Mouse (Mus musculus): ENCODE results near the gene Arl6. TPM values are rescaled to one million over a fixed set of nuclear protein-coding genes. Genes with fewer than 3 reads are reported as not detected.

The Arl6 gene
- total and polyA plus RNA-seq, 3 experiments, result not detected

GRCm38 (mm10) chr16:59590790-59591189, 48.4 kb downstream of the Arl6 start:
- H3K4me1 ChIP-seq (ENCODE audit: control insufficient read depth in 1 of 2, insufficient read depth in 2 of 2, low read length in 2 of 2), result no peaks in the 10 kb centered on the region
- H3K9ac ChIP-seq (ENCODE audit: control insufficient read depth, low read depth, low read length, poor library complexity, severe bottlenecking), result no peak overlapping the region
- TF ChIP-seq ZMIZ1 (IDR thresholded peaks at IDR 0.05; ENCODE audit: low read depth, low read length) (no peak), ZC3H11A (IDR thresholded peaks at IDR 0.05; ENCODE audit: low read depth, low read length) (no peak)
- H3K36me3 ChIP-seq (ENCODE audit: control insufficient read depth in 1 of 2, insufficient read depth in 2 of 2, low read length in 2 of 2), result no peaks in the 10 kb centered on the region
- no peaks in the 10 kb centered on the region; a peak in 1 of 4 replicates for H3K27me3 ChIP-seq (ENCODE audit: control insufficient read depth in 1 of 2, insufficient read depth in 2 of 2, low read length in 2 of 2)
- DNase-seq (ENCODE audit: low read depth, low spot score), result no peak
- no peaks in the 10 kb centered on the region for H3K79me2 ChIP-seq (ENCODE audit: control insufficient read depth, insufficient read depth, low read length, poor library complexity)
- no peak overlapping the region for H3K4me3 ChIP-seq (ENCODE audit: control insufficient read depth in 1 of 2, insufficient read depth in 1 of 2, low read depth in 2 of 2, low read length in 2 of 2)
- no peaks in the 10 kb centered on the region for H3K9me3 ChIP-seq (replicated peaks; ENCODE audit: insufficient read depth, low read length)
- no peak overlapping the region for H3K27ac ChIP-seq (ENCODE audit: control insufficient read depth, low read depth, low read length)

GRCm38 (mm10) chr16:59588351-59589025, 50.7 kb downstream of the Arl6 start:
- Histone ChIP-seq H3K9me3 (replicated peaks; ENCODE audit: insufficient read depth, low read length) (no peaks in the 10 kb centered on the region), H3K27me3 (ENCODE audit: control insufficient read depth in 1 of 2, insufficient read depth in 2 of 2, low read length in 2 of 2) (no peaks in the 10 kb centered on the region), H3K4me3 (ENCODE audit: control insufficient read depth in 1 of 2, insufficient read depth in 1 of 2, low read depth in 2 of 2, low read length in 2 of 2) (no peak overlapping the region), H3K27ac (ENCODE audit: control insufficient read depth, low read depth, low read length) (no peak overlapping the region), H3K36me3 (ENCODE audit: control insufficient read depth in 1 of 2, insufficient read depth in 2 of 2, low read length in 2 of 2) (no peaks in the 10 kb centered on the region), H3K4me1 (ENCODE audit: control insufficient read depth in 1 of 2, insufficient read depth in 2 of 2, low read length in 2 of 2) (no peaks in the 10 kb centered on the region), H3K9ac (ENCODE audit: control insufficient read depth, low read depth, low read length, poor library complexity, severe bottlenecking) (no peak overlapping the region), H3K79me2 (ENCODE audit: control insufficient read depth, insufficient read depth, low read length, poor library complexity) (no peaks in the 10 kb centered on the region)
- DNase-seq (ENCODE audit: low read depth, low spot score), result no peak
- TF ChIP-seq UBTF (IDR thresholded peaks at IDR 0.05; ENCODE audit: borderline replicate concordance, insufficient read depth, low read depth, low read length) (no peak), ZKSCAN1 (IDR thresholded peaks at IDR 0.05; ENCODE audit: low read depth, low read length) (no peak), CTCF (IDR thresholded peaks at IDR 0.05 in 2 of 3, conservative IDR thresholded peaks at IDR 0.05 in 1 of 3; ENCODE audit: control insufficient read depth in 1 of 3, insufficient read depth in 1 of 3, low read depth in 2 of 3, low read length in 3 of 3, poor library complexity in 1 of 3, severe bottlenecking in 1 of 3) (no peak), SMC3 (IDR thresholded peaks at IDR 0.05; ENCODE audit: low read depth, low read length) (no peak), EP300 (IDR thresholded peaks at IDR 0.05; ENCODE audit: low read depth in 1 of 2, low read length in 2 of 2) (no peak), BHLHE40 (IDR thresholded peaks at IDR 0.05; ENCODE audit: borderline replicate concordance, low read depth, low read length) (no peak), MXI1 (IDR thresholded peaks at IDR 0.05; ENCODE audit: low read depth, low read length) (no peak), ZMIZ1 (IDR thresholded peaks at IDR 0.05; ENCODE audit: low read depth, low read length) (no peak)

GRCm38 (mm10) chr16:59587816-59588215, 51.4 kb downstream of the Arl6 start:
- no peaks in the 10 kb centered on the region for H3K27me3 ChIP-seq (ENCODE audit: control insufficient read depth in 1 of 2, insufficient read depth in 2 of 2, low read length in 2 of 2)
- no peak overlapping the region for H3K27ac ChIP-seq (ENCODE audit: control insufficient read depth, low read depth, low read length)
- H3K9ac ChIP-seq (ENCODE audit: control insufficient read depth, low read depth, low read length, poor library complexity, severe bottlenecking), result no peak overlapping the region
- H3K4me3 ChIP-seq (ENCODE audit: control insufficient read depth in 1 of 2, insufficient read depth in 1 of 2, low read depth in 2 of 2, low read length in 2 of 2), result no peak overlapping the region
- H3K4me1 ChIP-seq (ENCODE audit: control insufficient read depth in 1 of 2, insufficient read depth in 2 of 2, low read length in 2 of 2), result no peaks in the 10 kb centered on the region
- DNase-seq (ENCODE audit: low read depth, low spot score), result no peak
- no peak for TF ChIP-seq TAL1 (IDR thresholded peaks at IDR 0.05; ENCODE audit: low read length)
- TF ChIP-seq USF2 (IDR thresholded peaks at IDR 0.05; ENCODE audit: borderline replicate concordance in 1 of 2, insufficient read depth in 1 of 2, low read depth in 1 of 2, low read length in 2 of 2), result no peak
- TF ChIP-seq TCF12 (IDR thresholded peaks at IDR 0.05; ENCODE audit: low read depth, low read length), result no peak
- TF ChIP-seq RAD21 (IDR thresholded peaks at IDR 0.05; ENCODE audit: low read depth, low read length), result no peak
- TF ChIP-seq CHD1 (IDR thresholded peaks at IDR 0.05; ENCODE audit: low read depth, low read length), result no peak
- TF ChIP-seq NELFE (IDR thresholded peaks at IDR 0.05; ENCODE audit: low read depth, low read length), result no peak
- no peak for TF ChIP-seq UBTF (IDR thresholded peaks at IDR 0.05; ENCODE audit: borderline replicate concordance, insufficient read depth, low read depth, low read length)
- TF ChIP-seq USF1 (IDR thresholded peaks at IDR 0.05; ENCODE audit: low read depth, low read length), result no peak
- no peak for TF ChIP-seq SIN3A (IDR thresholded peaks at IDR 0.05; ENCODE audit: low read length)
- no peak for TF ChIP-seq ETS1 (IDR thresholded peaks at IDR 0.05; ENCODE audit: low read depth, low read length)
- TF ChIP-seq BHLHE40 (IDR thresholded peaks at IDR 0.05; ENCODE audit: borderline replicate concordance, low read depth, low read length), result no peak
- TF ChIP-seq ZKSCAN1 (IDR thresholded peaks at IDR 0.05; ENCODE audit: low read depth, low read length), result no peak
- TF ChIP-seq MAX (IDR thresholded peaks at IDR 0.05; ENCODE audit: low read length), result no peak
- TF ChIP-seq ZC3H11A (IDR thresholded peaks at IDR 0.05; ENCODE audit: low read depth, low read length), result no peak
- TF ChIP-seq SMC3 (IDR thresholded peaks at IDR 0.05; ENCODE audit: low read depth, low read length), result no peak
- no peak for TF ChIP-seq JUND (IDR thresholded peaks at IDR 0.05; ENCODE audit: low read depth, low read length)
- no peak for TF ChIP-seq HCFC1 (IDR thresholded peaks at IDR 0.05; ENCODE audit: low read depth, low read length)
- no peak for TF ChIP-seq GABPA (IDR thresholded peaks at IDR 0.05; ENCODE audit: low read depth, low read length)
- TF ChIP-seq MXI1 (IDR thresholded peaks at IDR 0.05; ENCODE audit: low read depth, low read length), result no peak
- TF ChIP-seq MAZ (IDR thresholded peaks at IDR 0.05; ENCODE audit: low read depth, low read length), result no peak
- H3K79me2 ChIP-seq (ENCODE audit: control insufficient read depth, insufficient read depth, low read length, poor library complexity), result no peaks in the 10 kb centered on the region
- H3K9me3 ChIP-seq (replicated peaks; ENCODE audit: insufficient read depth, low read length), result no peaks in the 10 kb centered on the region
- H3K36me3 ChIP-seq (ENCODE audit: control insufficient read depth in 1 of 2, insufficient read depth in 2 of 2, low read length in 2 of 2), result no peaks in the 10 kb centered on the region

Data from MEL (cell line).